Mouse (Mus musculus) lung, embryonic 14.5 days (tissue): ENCODE data around the gene Alg10b. TPM values are rescaled to one million over a fixed set of nuclear protein-coding genes. Genes with fewer than 3 reads are reported as not detected.

ENCODE experiments used
- ATAC-seq: fragments of 200-750 bp; cut with Nextera tagmentation; 2 replicates; pipeline ENCODE4 v1.8.0; 2017; ENCODE audit warnings: mild to moderate bottlenecking, moderate TSS enrichment, moderate library complexity; ENCODE audit not compliant: insufficient read depth
- DNase-seq: peaks from one replicate; pipeline ENCODE4 v3.0.0-alpha.2; 2015
- H3K27ac ChIP-seq: fragments of 300-500 bp; sonication (generic); 2 replicates; pipeline ENCODE4 v1.5.1; 2014; ENCODE audit warnings: low read depth, mild to moderate bottlenecking, moderate library complexity
- H3K27me3 ChIP-seq: fragments of 300-500 bp; sonication (generic); 2 replicates; pipeline ENCODE4 v1.6.1; 2014; ENCODE audit warnings: low read length, control low read depth; ENCODE audit not compliant: insufficient read depth
- H3K36me3 ChIP-seq: fragments of 300-500 bp; sonication (generic); 2 replicates; pipeline ENCODE4 v1.6.1; 2014; ENCODE audit warnings: control low read depth; ENCODE audit not compliant: insufficient read depth
- H3K4me1 ChIP-seq: fragments of 300-500 bp; sonication (generic); 2 replicates; pipeline ENCODE4 v1.6.1; 2014; ENCODE audit warnings: antibody characterized with exemption, control low read depth; ENCODE audit not compliant: insufficient read depth
- H3K4me2 ChIP-seq: fragments of 300-500 bp; sonication (generic); 2 replicates; pipeline ENCODE4 v1.6.1; 2014; ENCODE audit warnings: mild to moderate bottlenecking
- H3K4me3 ChIP-seq: fragments of 300-500 bp; sonication (generic); 2 replicates; pipeline ENCODE4 v1.5.1; 2014; ENCODE audit warnings: low read depth, low read length
- H3K9ac ChIP-seq: fragments of 300-500 bp; sonication (generic); 2 replicates; pipeline ENCODE4 v1.6.1; 2014
- H3K9me3 ChIP-seq: fragments of 300-500 bp; sonication (generic); 2 replicates; pipeline ENCODE4 v1.6.1; 2016; ENCODE audit warnings: low read depth, low read length, control low read depth
- CTCF ChIP-seq: IDR thresholded peaks from 2 replicates; pipeline ENCODE4 v1.5.1; 2016; ENCODE audit warnings: antibody characterized with exemption, low read depth
- WGBS: fragments of 180-500 bp; shearing (Covaris S2); extraction: QIAGEN DNeasy Blood & Tissue Kit; methylation state at CpG from one replicate; pipeline ENCODE4 v1.1.7; 2014; 5-methylcytosine and 5-hydroxymethylcytosine counted together
- microRNA-seq: library from miRNA; unstranded; fragments of <30 nt; microRNA quantifications from one replicate; pipeline ENCODE4, GENCODE M21; 2016; ENCODE audit warnings: borderline number of aligned reads
- polyA plus RNA-seq: library from polyadenylated mRNA; unstranded; fragments of >200 nt; fragmentation: Nextera tagmentation; extraction: Ambion mirVana; gene quantifications from 2 replicates; pipeline ENCODE4 v1.2.1, GENCODE M21; 2014

Alg10b gene
- polyA plus RNA-seq, 1 experiment from 2014 or later = 34.4 TPM

DNA sequence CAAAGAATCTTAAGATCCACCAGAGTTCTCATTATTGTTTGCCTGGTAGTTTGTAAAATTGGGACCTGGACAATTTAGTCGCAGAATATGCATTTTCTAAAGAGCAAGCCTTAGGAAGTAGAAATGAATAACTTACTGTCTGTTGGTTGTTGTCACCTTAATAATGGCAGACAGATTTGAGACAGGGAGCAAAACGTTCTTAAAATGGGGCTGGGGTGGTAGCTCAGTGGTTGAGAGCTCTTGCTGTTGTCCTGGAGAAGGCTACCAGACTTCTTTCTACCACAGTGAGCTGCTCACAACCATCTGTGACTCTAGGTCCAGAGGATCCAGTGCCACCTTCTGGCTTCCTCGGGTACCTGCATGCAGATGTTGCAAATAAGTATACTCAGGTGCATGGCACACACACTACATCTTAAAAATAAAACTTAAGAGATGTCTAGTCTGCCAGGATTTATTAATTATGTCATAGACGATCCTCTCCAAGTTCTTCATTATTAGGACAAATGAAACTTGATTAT, 1.0 kb downstream of the Alg10b start:
- H3K4me2 ChIP-seq = peak overlapping the region; percentile 82
- H3K4me3 ChIP-seq = peak overlapping the region; percentile 87
- H3K27me3 ChIP-seq = no peaks in the 10 kb centered on the region
- ATAC-seq = no peak
- WGBS = 61% methylated on average over 4 of the region's 4 CpGs
- peak; percentile 67 for DNase-seq
- peak overlapping the region; percentile 93 for H3K9ac ChIP-seq
- no peak overlapping the region for H3K27ac ChIP-seq
- peak; percentile 47 for TF ChIP-seq CTCF
- 0 out of 2 replicates have a peak, but pooled peaks cover 3% of the 10 kb centered on the region for H3K4me1 ChIP-seq
- no peaks in the 10 kb centered on the region for H3K9me3 ChIP-seq
- H3K36me3 ChIP-seq = peaks cover 31% of the 10 kb centered on the region

DNA sequence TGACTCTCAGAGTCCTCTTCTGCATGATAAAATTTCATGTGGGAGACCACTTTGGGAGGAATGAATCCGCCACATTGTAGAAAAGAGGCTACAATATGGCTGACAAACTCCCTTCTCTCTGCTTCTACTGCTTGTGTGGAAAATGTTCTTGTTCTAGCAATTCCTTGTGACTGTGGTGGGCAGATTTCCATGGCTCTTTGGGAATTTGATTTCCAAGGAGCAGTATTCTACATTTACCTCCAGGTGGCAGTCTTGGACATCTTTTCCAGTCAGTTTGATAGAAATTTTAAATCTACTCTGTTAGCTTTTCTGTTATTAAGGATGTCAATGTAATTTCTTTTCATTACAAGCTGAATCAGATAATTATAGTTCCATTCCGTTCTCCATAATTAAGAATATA, 13.5 kb downstream of the Alg10b start:
- H3K27me3 ChIP-seq = no peaks in the 10 kb centered on the region
- no peaks in the 10 kb centered on the region for H3K9me3 ChIP-seq
- H3K4me2 ChIP-seq = no peak overlapping the region
- no peak overlapping the region for H3K4me3 ChIP-seq
- H3K9ac ChIP-seq = no peak overlapping the region
- H3K4me1 ChIP-seq = no peaks in the 10 kb centered on the region
- peaks cover 14% of the 10 kb centered on the region; the same call in 1 of the 2 replicates for H3K36me3 ChIP-seq
- H3K27ac ChIP-seq = no peak overlapping the region
- peak; percentile 64 for TF ChIP-seq CTCF
- 33% methylated on average over 2 of the region's 2 CpGs for WGBS
- peak; percentile 80 for DNase-seq
- no peak for ATAC-seq

DNA sequence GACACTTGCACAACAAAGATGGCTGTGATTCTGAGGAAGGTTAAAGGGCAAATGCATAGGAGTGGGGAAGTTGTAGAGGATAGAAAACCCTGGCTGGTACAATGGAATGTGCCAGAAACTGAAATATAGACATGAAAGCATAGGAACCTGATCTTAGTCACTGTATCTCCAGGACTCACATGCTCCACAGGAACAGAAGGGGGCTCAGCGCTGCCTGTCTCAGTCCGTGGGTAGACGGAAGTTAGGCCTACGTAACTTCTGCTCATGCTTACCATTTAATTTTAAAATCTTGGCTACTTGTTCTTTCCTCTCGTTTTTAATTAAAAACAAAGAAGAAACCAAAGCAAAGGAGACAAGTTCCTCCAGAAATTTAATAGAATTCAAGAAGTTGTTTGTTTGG, 20.0 kb downstream of the Alg10b start:
- Histone ChIP-seq H3K4me1 (no peaks in the 10 kb centered on the region), H3K9me3 (no peaks in the 10 kb centered on the region), H3K9ac (no peak overlapping the region), H3K4me3 (no peak overlapping the region), H3K36me3 (no peaks in the 10 kb centered on the region), H3K27me3 (no peaks in the 10 kb centered on the region), H3K27ac (no peak overlapping the region), H3K4me2 (no peak overlapping the region)
- DNase-seq (no peak), ATAC-seq (no peak)
- WGBS = 88% methylated on average over 5 of the region's 5 CpGs
- TF ChIP-seq CTCF = no peak

DNA sequence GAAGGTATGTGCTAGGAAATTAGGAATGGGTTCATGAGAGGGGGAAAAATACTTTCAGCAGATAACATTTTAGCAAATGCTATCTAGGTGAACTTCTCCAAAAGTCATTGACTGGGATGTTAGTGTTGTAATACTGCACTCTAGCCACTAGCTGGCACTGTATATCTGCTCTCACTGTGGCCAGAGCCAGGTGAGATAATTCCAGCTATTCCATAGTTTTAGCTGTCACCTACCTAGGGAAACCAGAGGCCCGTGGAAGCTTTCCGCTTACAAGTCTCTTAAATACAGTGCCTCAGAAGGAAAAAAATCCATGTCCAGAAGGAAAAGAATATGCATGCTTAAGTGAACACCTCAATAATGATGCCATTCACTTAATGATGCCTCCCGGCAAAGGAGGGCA, 25.6 kb downstream of the Alg10b start:
- ATAC-seq = 0 out of 2 replicates have a peak, but pooled peaks have one; percentile 49
- 44% methylated on average over 3 of the region's 3 CpGs for WGBS

DNA sequence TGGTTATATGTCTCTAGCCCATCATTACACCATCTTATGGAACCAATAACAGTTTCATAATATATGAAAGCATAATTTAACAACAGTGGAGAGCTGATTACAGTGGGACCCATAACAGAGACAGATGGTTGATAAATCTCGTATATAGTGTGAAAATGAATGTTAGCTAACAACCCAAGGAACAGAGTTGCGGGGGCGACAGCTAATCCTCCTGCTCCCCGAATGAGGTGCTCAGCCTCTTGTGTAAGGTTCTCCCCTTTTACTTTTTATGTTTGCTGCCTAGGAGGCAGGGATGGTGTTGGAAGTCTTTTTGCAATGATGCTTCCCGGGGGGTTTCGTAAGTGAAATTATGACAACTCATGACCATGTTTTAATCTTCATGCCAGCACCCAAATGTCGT, 58.8 kb downstream of the Alg10b start:
- ATAC-seq (no peak), DNase-seq (no peak)
- H3K9ac ChIP-seq = no peak overlapping the region
- H3K9me3 ChIP-seq = no peaks in the 10 kb centered on the region
- no peaks in the 10 kb centered on the region for H3K36me3 ChIP-seq
- H3K4me3 ChIP-seq = no peak overlapping the region
- TF ChIP-seq CTCF = no peak
- WGBS = 87% methylated on average over 7 of the region's 7 CpGs
- no peaks in the 10 kb centered on the region for H3K27me3 ChIP-seq
- H3K4me1 ChIP-seq = no peaks in the 10 kb centered on the region
- H3K4me2 ChIP-seq = no peak overlapping the region
- H3K27ac ChIP-seq = no peak overlapping the region

More for the DNA sequence above, 25.6 kb downstream of the Alg10b start:
- Histone ChIP-seq H3K27me3 (no peaks in the 10 kb centered on the region), H3K36me3 (no peaks in the 10 kb centered on the region), H3K4me3 (no peak overlapping the region), H3K27ac (no peak overlapping the region), H3K4me1 (no peaks in the 10 kb centered on the region), H3K9me3 (no peaks in the 10 kb centered on the region), H3K9ac (no peak overlapping the region), H3K4me2 (no peak overlapping the region)
- DNase-seq = peak; percentile 77
- TF ChIP-seq CTCF = peak; percentile 92

Small RNA genes within 50 kb of the gene (microRNA-seq; reads per million reads assigned to microRNA genes)
- gene Mir7648 = 1.2 reads per million
